Mouse (Mus musculus): ENCODE data around the gene Lamb3. TPM values are rescaled to one million over a fixed set of nuclear protein-coding genes. Genes with fewer than 3 reads are reported as not detected.
"Not testable (repeated sequence)": the region's sequence is repeated elsewhere in the genome, so short reads cannot be mapped to it uniquely, and the experiment has no call there.

Gene Lamb3
- total RNA-seq, 2 experiments from 2014 or later: not detected

GRCm38 (mm10) chr1:193270965-193271763 is 63.7 kb downstream of the Lamb3 start:
- ATAC-seq (replicated peaks; ENCODE audit: low FRiP score, low TSS enrichment, poor library complexity, severe bottlenecking): no peak

GRCm38 (mm10) chr1:193272137-193272915 is 64.8 kb downstream of the Lamb3 start:
- peak; percentile 19; the same call in 1 of the 2 replicates for ATAC-seq (replicated peaks; ENCODE audit: low FRiP score, low TSS enrichment, poor library complexity, severe bottlenecking)

GRCm38 (mm10) chr1:193272916-193273601 is 65.6 kb downstream of the Lamb3 start, which contains the start of gene G0s2:
Gene G0s2, minus strand, starts transcription at chr1:193273217.
- ATAC-seq (replicated peaks; ENCODE audit: low FRiP score, low TSS enrichment, poor library complexity, severe bottlenecking): peak; percentile 82

GRCm38 (mm10) chr1:193274407-193275071 is 67.0 kb downstream of the Lamb3 start:
- no peak for ATAC-seq (replicated peaks; ENCODE audit: low FRiP score, low TSS enrichment, poor library complexity, severe bottlenecking)

- ATAC-seq (replicated peaks; ENCODE audit: low FRiP score, low TSS enrichment, poor library complexity, severe bottlenecking): no peak
Observed at GRCm38 (mm10) chr1:193278414-193279045, 71.0 kb downstream of the Lamb3 start.

GRCm38 (mm10) chr1:193279492-193279891 is 72.0 kb downstream of the Lamb3 start:
- no peak for ATAC-seq (replicated peaks; ENCODE audit: low FRiP score, low TSS enrichment, poor library complexity, severe bottlenecking)

GRCm38 (mm10) chr1:193281344-193281743 is 73.8 kb downstream of the Lamb3 start:
- no peak for ATAC-seq (replicated peaks; ENCODE audit: low FRiP score, low TSS enrichment, poor library complexity, severe bottlenecking)

- no peak for ATAC-seq (replicated peaks; ENCODE audit: low FRiP score, low TSS enrichment, poor library complexity, severe bottlenecking)
Observed at GRCm38 (mm10) chr1:193284228-193284779, 76.8 kb downstream of the Lamb3 start.

- ATAC-seq (replicated peaks; ENCODE audit: low FRiP score, low TSS enrichment, poor library complexity, severe bottlenecking): not testable (repeated sequence)
Observed at GRCm38 (mm10) chr1:193285766-193286325, 78.3 kb downstream of the Lamb3 start.

- no peak for ATAC-seq (replicated peaks; ENCODE audit: low FRiP score, low TSS enrichment, poor library complexity, severe bottlenecking)
Observed at GRCm38 (mm10) chr1:193287578-193287977, 80.1 kb downstream of the Lamb3 start.

- ATAC-seq (replicated peaks; ENCODE audit: low FRiP score, low TSS enrichment, poor library complexity, severe bottlenecking): no peak
Observed at GRCm38 (mm10) chr1:193289076-193289475, 81.6 kb downstream of the Lamb3 start.

GRCm38 (mm10) chr1:193289914-193290313 is 82.4 kb downstream of the Lamb3 start:
- ATAC-seq (replicated peaks; ENCODE audit: low FRiP score, low TSS enrichment, poor library complexity, severe bottlenecking): no peak

- ATAC-seq (replicated peaks; ENCODE audit: low FRiP score, low TSS enrichment, poor library complexity, severe bottlenecking): no peak
Observed at GRCm38 (mm10) chr1:193290686-193291085, 83.2 kb downstream of the Lamb3 start.

GRCm38 (mm10) chr1:193293039-193293438 is 85.5 kb downstream of the Lamb3 start:
- ATAC-seq (replicated peaks; ENCODE audit: low FRiP score, low TSS enrichment, poor library complexity, severe bottlenecking): no peak

GRCm38 (mm10) chr1:193293926-193294325 is 86.4 kb downstream of the Lamb3 start:
- ATAC-seq (replicated peaks; ENCODE audit: low FRiP score, low TSS enrichment, poor library complexity, severe bottlenecking): no peak

GRCm38 (mm10) chr1:193295920-193296319 is 88.4 kb downstream of the Lamb3 start:
- ATAC-seq (replicated peaks; ENCODE audit: low FRiP score, low TSS enrichment, poor library complexity, severe bottlenecking): no peak

GRCm38 (mm10) chr1:193298141-193298765 is 90.8 kb downstream of the Lamb3 start:
- no peak for ATAC-seq (replicated peaks; ENCODE audit: low FRiP score, low TSS enrichment, poor library complexity, severe bottlenecking)

- no peak for ATAC-seq (replicated peaks; ENCODE audit: low FRiP score, low TSS enrichment, poor library complexity, severe bottlenecking)
Observed at GRCm38 (mm10) chr1:193299995-193300394, 92.5 kb downstream of the Lamb3 start.
